Mouse (Mus musculus) C3H10T1/2 (cell line): ENCODE data around the gene Gdpd3. TPM values are rescaled to one million over a fixed set of nuclear protein-coding genes. Genes with fewer than 3 reads are reported as not detected.

Experiments
- polyA plus RNA-seq, 2 experiments: library from polyadenylated mRNA; unstranded; fragments of >200 nt; fragmentation: generic; extraction: Trizol; gene quantifications; one replicate each; pipeline ENCODE4 v1.2.1; 2012; ENCODE audit warnings: missing spikeins in 2 of 2

Gene Gdpd3
- polyA plus RNA-seq = 1 to 10 TPM in 1 of 2 experiments, under 1 TPM in 1; 0.20 to 4.2 TPM

GRCm38 (mm10) chr7:126766201-126766600, at the start of gene Gdpd3:
Gene Gdpd3, plus strand, starts transcription at chr7:126766334.

DNA sequence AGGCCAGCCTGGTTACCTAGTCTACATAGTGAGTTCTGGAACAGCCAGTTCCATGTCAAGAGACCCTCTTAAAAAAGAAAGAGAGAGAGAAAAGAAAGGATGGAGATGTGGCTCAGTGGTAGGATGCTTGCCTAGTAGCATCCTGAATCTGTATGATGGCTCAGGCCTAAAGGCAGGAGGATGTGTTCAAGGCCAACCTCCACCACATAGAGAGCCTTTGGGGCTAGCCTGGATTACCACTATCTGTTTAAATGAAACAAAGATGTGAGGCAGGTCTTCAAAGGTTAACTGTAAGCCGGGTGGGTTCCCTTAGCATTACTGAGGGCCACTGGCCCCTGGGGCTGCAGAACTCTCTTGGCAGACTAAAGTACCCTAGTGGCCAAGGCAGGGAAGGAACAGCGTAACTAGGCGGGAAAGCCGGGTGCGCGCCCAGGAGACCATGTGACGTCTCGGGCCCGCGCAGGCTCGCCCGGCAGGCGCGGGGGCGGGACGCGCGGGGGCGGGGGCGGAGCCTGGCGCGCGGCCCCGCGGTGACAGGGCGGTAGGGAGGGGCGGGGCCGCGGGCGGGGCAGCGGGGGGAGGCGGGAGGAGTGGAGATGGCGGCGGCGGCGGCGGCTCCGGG, 7.0 kb upstream of the Gdpd3 start, which contains the start of gene Mapk3:
Mapk3 (plus strand) TSS at position 552 of the 622 bp plus-strand sequence.

DNA sequence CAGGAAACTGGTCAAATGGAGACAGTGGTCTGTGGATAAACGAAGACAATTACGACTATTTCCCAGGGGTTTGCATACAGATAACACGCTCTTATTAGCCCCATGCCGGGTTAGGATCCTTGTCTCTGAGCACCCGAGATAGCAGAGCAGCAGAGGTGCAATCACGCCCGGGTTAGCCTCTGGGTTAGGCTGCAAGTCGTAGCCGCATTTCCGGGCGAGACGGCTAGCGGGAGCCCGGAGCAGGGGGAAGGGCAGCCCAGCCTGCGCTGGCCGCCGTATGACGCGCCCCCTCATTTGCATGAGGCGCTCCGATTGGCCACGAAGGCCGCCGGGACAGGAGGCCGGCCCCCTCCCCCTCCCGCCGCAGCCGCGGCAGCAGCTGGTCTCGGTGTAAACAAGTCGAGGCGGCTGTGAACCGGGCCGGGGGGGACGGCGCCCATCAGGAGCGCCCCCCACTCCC, 10.5 kb downstream of the Gdpd3 start, which contains the start of gene Ypel3:
Ypel3 (plus strand) TSS at position 358 of the 460 bp plus-strand sequence.

DNA sequence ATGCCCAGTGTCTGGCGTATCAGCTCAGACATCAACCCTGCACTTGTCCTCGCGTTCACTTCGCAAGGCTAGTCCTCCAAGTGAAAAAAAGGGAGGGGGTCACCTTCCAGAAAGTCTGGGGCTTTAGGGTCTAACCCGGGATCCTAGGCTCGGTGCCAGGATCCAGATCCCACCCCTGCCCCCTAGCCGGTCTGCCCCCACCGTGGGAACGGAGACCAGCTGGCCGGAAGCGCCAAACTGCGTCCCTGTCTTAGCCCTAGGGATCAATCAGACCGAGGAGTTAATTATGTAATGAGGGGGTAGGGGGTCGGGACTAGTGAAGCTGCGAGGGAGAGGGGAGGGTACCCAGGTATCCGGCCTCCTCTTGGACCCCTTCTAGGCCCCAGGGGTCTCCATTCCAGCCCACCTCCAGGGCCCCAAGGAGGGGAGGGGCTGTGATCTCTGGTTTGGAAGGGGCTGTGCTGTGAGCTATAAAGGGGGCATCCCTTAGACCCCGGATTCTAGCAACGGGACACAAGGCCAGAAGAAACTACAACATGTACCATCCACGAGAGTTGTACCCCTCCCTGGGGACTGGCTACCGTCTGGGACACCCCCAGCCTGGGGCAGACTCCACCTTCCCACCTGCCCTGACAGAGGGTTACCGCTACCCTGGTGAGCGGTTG, 15.0 kb downstream of the Gdpd3 start, which contains the start of gene Tbx6:
Tbx6 (plus strand) TSS at position 513 of the 665 bp plus-strand sequence.

GRCm38 (mm10) chr7:126791851-126792720, 26.0 kb downstream of the Gdpd3 start, which contains the start of gene Ppp4c:
Gene Ppp4c, minus strand, starts transcription at chr7:126792496.

GRCm38 (mm10) chr7:126797411-126798126, 31.4 kb downstream of the Gdpd3 start, which contains the start of gene Fam57b:
Gene Fam57b, plus strand, starts transcription at chr7:126797668.

Other genes with a start within 250 kb of the Gdpd3 start
- gene Eif3c, start 199.9 kb upstream of the Gdpd3 start, polyA plus RNA-seq = 100 to 1,000 TPM in 1 of 2 experiments, 10 to 100 TPM in 1; 71.1 to 121 TPM
- under 1 TPM; 0.28 to 0.60 TPM for gene Apobr, start 181.4 kb upstream of the Gdpd3 start, polyA plus RNA-seq
- under 1 TPM; 0.26 to 0.27 TPM for gene Cln3, start 180.5 kb upstream of the Gdpd3 start, polyA plus RNA-seq
- gene Il27, start 171.4 kb upstream of the Gdpd3 start, polyA plus RNA-seq = not detected
- gene Nupr1, start 135.5 kb upstream of the Gdpd3 start, polyA plus RNA-seq = 100 to 1,000 TPM in 1 of 2 experiments, 10 to 100 TPM in 1; 12.1 to 109 TPM
- 10 to 100 TPM; 24.3 to 64.3 TPM for gene Sgf29, start 117.0 kb upstream of the Gdpd3 start, polyA plus RNA-seq
- 10 to 100 TPM in 1 of 2 experiments, under 1 TPM in 1; 0.02 to 11.3 TPM for gene Sult1a1, start 89.9 kb upstream of the Gdpd3 start, polyA plus RNA-seq
- gene Bola2, start 70.9 kb upstream of the Gdpd3 start, polyA plus RNA-seq = 100 to 1,000 TPM in 1 of 2 experiments, 10 to 100 TPM in 1; 72.6 to 201 TPM
- gene Slx1b, start 70.5 kb upstream of the Gdpd3 start, polyA plus RNA-seq = 1 to 10 TPM; 5.3 to 7.8 TPM
- gene Coro1a, start 58.5 kb upstream of the Gdpd3 start, polyA plus RNA-seq = 1 to 10 TPM; 4.1 to 4.4 TPM
- gene Mapk3, start 6.7 kb upstream of the Gdpd3 start, polyA plus RNA-seq = 100 to 1,000 TPM; 144 to 277 TPM
- gene Ypel3, start 10.6 kb downstream of the Gdpd3 start, polyA plus RNA-seq = 100 to 1,000 TPM in 1 of 2 experiments, 10 to 100 TPM in 1; 18.7 to 138 TPM
- under 1 TPM; 0.01 to 0.58 TPM for gene Tbx6, start 15.1 kb downstream of the Gdpd3 start, polyA plus RNA-seq
- gene Ppp4c, start 26.2 kb downstream of the Gdpd3 start, polyA plus RNA-seq = 100 to 1,000 TPM; 126 TPM
- under 1 TPM; 0.08 TPM for gene Fam57b, start 31.3 kb downstream of the Gdpd3 start, polyA plus RNA-seq
- gene 4930451I11Rik, start 65.3 kb downstream of the Gdpd3 start, polyA plus RNA-seq = not detected
- not detected for gene Doc2a, start 81.1 kb downstream of the Gdpd3 start, polyA plus RNA-seq
- 10 to 100 TPM; 10.8 to 24.2 TPM for gene Hirip3, start 95.6 kb downstream of the Gdpd3 start, polyA plus RNA-seq
- 10 to 100 TPM; 65.9 to 98.4 TPM for gene Ino80e, start 96.0 kb downstream of the Gdpd3 start, polyA plus RNA-seq
- 10 to 100 TPM; 10.1 to 53.2 TPM for gene Taok2, start 118.4 kb downstream of the Gdpd3 start, polyA plus RNA-seq
- gene Tmem219, start 156.6 kb downstream of the Gdpd3 start, polyA plus RNA-seq = 10 to 100 TPM; 27.0 to 35.9 TPM
- gene Kctd13, start 162.5 kb downstream of the Gdpd3 start, polyA plus RNA-seq = 10 to 100 TPM in 1 of 2 experiments, 1 to 10 TPM in 1; 5.7 to 11.3 TPM
- under 1 TPM; 0.02 to 0.05 TPM for gene Asphd1, start 183.2 kb downstream of the Gdpd3 start, polyA plus RNA-seq
- under 1 TPM; 0.04 to 0.25 TPM for gene Sez6l2, start 184.2 kb downstream of the Gdpd3 start, polyA plus RNA-seq
- 10 to 100 TPM; 88.2 to 97.1 TPM for gene Cdipt, start 209.6 kb downstream of the Gdpd3 start, polyA plus RNA-seq
- under 1 TPM; 0.47 to 0.64 TPM for gene Cdiptos, start 209.8 kb downstream of the Gdpd3 start, polyA plus RNA-seq
- 10 to 100 TPM; 49.1 to 81.7 TPM for gene Mvp, start 248.3 kb downstream of the Gdpd3 start, polyA plus RNA-seq